Mouse (Mus musculus) hindbrain, embryonic 14.5 days (tissue): ENCODE measurements at regions not wholly inside any gene's neighbourhood (a gene's known extent, or its start where the extent isn't known, plus 50 kb on each side); places are given as distances from the start of the nearest gene placed in this dataset.

Experiments
- ATAC-seq: fragments of 200-750 bp; cut with Nextera tagmentation; 2 replicates; pipeline ENCODE4 v1.8.0; 2017; ENCODE audit warnings: moderate number of reproducible peaks, mild to moderate bottlenecking, moderate TSS enrichment, moderate library complexity; ENCODE audit not compliant: low FRiP score
- DNase-seq: peaks from one replicate; pipeline ENCODE4 v3.0.0-alpha.2; 2015; ENCODE audit warnings: low spot score
- H3K27ac ChIP-seq: fragments of 300-500 bp; sonication (generic); 2 replicates; pipeline ENCODE4 v1.5.1; 2014; ENCODE audit warnings: mild to moderate bottlenecking, moderate library complexity
- H3K27me3 ChIP-seq: fragments of 300-500 bp; sonication (generic); 2 replicates; pipeline ENCODE4 v1.6.1; 2014; ENCODE audit warnings: mild to moderate bottlenecking, low read length, mixed read lengths; ENCODE audit not compliant: control insufficient read depth, insufficient read depth
- H3K36me3 ChIP-seq: fragments of 300-500 bp; sonication (generic); replicated peaks from 2 replicates; pipeline ENCODE4 v1.6.1; 2014; ENCODE audit not compliant: control insufficient read depth, insufficient read depth
- H3K4me1 ChIP-seq: fragments of 300-500 bp; sonication (generic); replicated peaks from 2 replicates; pipeline ENCODE4 v1.6.1; 2014; ENCODE audit warnings: antibody characterized with exemption, low read length, mixed read lengths; ENCODE audit not compliant: control insufficient read depth, insufficient read depth
- H3K4me2 ChIP-seq: fragments of 300-500 bp; sonication (generic); replicated peaks from 2 replicates; pipeline ENCODE4 v1.6.1; 2014; ENCODE audit warnings: mild to moderate bottlenecking, moderate library complexity
- H3K4me3 ChIP-seq: fragments of 300-500 bp; sonication (generic); replicated peaks from 2 replicates; pipeline ENCODE4 v1.5.1; 2014; ENCODE audit warnings: mild to moderate bottlenecking, low read length
- H3K9ac ChIP-seq: fragments of 300-500 bp; sonication (generic); 2 replicates; pipeline ENCODE4 v1.6.1; 2014
- H3K9me3 ChIP-seq: fragments of 300-500 bp; sonication (generic); 2 replicates; pipeline ENCODE4 v1.6.1; 2016; ENCODE audit warnings: low read length; ENCODE audit not compliant: control insufficient read depth
- WGBS: fragments of 180-500 bp; shearing (Covaris S2); extraction: QIAGEN DNeasy Blood & Tissue Kit; methylation state at CpG from one replicate; pipeline ENCODE4 v1.1.7; 2014; 5-methylcytosine and 5-hydroxymethylcytosine counted together

DNA sequence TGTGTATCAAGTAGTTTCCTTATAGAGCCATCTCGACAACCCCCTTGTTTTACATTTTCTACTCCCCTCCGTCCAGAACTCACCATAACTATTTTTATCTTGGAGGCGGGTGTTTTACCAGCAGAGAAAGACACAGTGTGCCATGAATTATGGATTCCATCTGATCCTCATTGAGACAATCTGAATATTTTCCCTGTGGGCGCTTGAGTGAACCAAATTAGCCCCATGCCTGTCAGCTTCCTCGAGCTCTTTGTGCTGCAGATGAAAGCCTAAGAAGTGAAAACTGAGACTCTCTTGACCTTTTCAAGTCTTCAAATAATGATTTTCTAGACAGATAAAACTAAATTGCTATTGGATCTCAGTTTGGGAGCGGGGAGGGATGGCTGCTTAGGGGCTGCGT, 134.0 kb upstream of the Ddx18 start:
- WGBS = 52% methylated on average over 7 of the region's 7 CpGs
- Histone ChIP-seq H3K9ac (no peak overlapping the region), H3K9me3 (no peaks in the 10 kb centered on the region), H3K4me3 (no peak overlapping the region), H3K27me3 (no peaks in the 10 kb centered on the region), H3K4me1 (no peaks in the 10 kb centered on the region), H3K4me2 (no peak overlapping the region), H3K36me3 (no peaks in the 10 kb centered on the region), H3K27ac (no peak overlapping the region)
- ATAC-seq (peak; percentile 36; the same call in 1 of the 2 replicates), DNase-seq (peak; percentile 30)

DNA sequence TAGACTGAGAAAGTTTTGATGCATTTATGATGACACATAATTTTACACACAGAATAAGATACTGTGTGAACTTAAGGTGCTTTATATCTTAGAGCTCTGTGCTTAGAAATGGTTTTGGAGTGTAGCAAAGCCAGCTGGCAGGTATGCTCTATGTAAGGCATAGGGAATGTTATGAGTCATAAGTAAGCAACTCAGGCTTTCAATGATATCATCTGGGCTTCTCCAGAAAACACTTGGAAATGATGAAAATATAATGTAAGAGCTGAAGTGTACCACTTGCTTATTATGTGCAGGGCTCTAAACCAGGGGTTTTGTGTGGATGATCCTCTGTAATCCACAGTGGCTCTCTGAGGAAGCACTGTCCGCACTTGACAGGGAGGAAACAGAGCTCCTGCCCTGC, 86.1 kb upstream of the Ddx18 start:
- WGBS = 95% methylated on average over 1 of the region's 1 CpGs
- no peaks in the 10 kb centered on the region for H3K4me1 ChIP-seq
- no peak for ATAC-seq

DNA sequence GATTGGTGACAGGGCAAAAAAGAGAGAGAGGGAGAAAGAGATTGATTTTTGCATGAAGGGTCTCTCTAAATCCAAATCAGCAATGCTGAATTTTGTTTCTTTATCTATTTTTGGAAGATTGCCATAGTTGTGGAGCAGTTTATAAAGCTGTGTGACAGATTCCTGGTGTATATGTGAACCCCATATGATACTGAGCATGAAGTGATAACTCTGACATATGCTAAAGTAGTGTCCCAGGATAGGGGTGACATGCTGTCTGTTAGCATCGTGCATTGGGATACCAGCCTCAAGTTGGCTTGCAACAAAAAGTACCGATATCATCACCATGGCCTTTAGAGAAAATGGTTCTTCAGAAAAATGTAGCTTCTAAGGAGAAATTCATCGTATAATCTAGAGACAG, 82.3 kb upstream of the Ddx18 start:
- WGBS = 95% methylated on average over 3 of the region's 3 CpGs
- DNase-seq (no peak), ATAC-seq (no peak)
- Histone ChIP-seq H3K4me2 (no peak overlapping the region), H3K9ac (no peak overlapping the region), H3K9me3 (no peaks in the 10 kb centered on the region), H3K36me3 (no peaks in the 10 kb centered on the region), H3K4me1 (no peaks in the 10 kb centered on the region), H3K4me3 (no peak overlapping the region), H3K27ac (no peak overlapping the region), H3K27me3 (no peaks in the 10 kb centered on the region)

More for the DNA sequence above, 86.1 kb upstream of the Ddx18 start:
- DNase-seq = no peak
- Histone ChIP-seq H3K9ac (no peak overlapping the region), H3K4me2 (no peak overlapping the region), H3K27ac (no peak overlapping the region), H3K4me3 (no peak overlapping the region), H3K27me3 (no peaks in the 10 kb centered on the region), H3K36me3 (no peaks in the 10 kb centered on the region), H3K9me3 (no peaks in the 10 kb centered on the region)

DNA sequence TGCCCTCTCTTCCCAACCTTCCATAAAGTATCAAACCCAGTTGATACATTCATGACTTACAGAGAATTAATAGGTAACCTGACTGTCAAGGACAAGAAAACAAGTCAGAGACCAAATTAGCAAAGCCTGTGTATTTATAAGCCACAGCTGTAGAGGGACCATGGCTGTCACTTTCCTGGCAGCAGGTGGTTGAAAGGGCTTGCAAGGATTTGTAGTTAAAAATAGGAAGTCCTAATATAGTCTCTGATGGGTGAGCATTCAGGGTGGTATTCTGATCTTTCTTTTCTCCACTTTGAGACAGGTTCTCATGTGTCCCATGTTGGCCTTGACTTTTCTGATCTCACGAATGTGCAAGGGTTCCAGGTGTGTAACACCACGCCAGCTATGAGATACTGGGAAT, 63.7 kb upstream of the Ddx18 start:
- ATAC-seq (no peak), DNase-seq (no peak)
- Histone ChIP-seq H3K9me3 (no peaks in the 10 kb centered on the region), H3K27ac (no peak overlapping the region), H3K36me3 (no peaks in the 10 kb centered on the region), H3K4me1 (no peaks in the 10 kb centered on the region), H3K4me2 (no peak overlapping the region), H3K27me3 (no peaks in the 10 kb centered on the region), H3K4me3 (no peak overlapping the region), H3K9ac (no peak overlapping the region)
- 92% methylated on average over 2 of the region's 2 CpGs for whole genome bisulfite sequencing

DNA sequence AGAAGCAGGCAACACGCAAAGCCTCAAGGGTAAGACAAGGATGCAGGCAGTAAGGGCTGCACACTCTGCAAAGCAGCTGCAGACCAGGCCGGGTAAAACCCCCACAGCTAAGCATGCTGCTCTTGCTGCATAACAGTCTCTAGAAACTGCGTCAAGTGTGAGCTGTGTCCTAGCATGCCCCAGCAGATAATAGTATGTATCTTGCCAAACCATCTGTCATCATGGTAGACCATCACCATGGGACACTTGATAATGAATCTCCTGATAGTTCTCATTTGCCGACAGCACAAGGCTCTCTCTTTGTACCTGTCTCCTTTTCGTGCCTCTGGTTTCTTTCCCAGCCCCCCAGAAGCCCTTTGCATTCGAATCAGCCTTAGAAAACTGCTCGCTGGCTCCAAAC, 52.5 kb upstream of the Ddx18 start:
- 53% methylated on average over 7 of the region's 7 CpGs for WGBS
- no peak for DNase-seq

DNA sequence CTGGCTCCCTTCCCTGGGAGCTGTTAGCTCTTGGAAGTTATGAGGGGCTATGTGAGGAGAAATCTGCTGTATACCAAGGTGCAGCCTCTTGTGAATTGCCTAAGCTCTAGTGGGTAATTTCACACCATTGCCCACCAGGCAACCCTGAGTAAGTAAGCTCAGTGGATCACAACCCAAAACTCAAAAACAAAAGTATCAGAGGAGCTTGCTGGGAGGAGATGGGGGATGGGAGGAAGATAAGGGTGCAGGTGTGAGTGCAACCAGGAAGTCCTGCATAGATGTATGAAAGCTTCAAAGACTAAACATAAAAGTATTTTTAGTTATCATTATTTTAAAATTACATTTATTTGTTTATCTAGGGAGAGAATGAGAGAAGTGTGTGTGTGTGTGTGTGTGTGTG, 50.8 kb upstream of the Ddx18 start:
- Histone ChIP-seq H3K4me3 (no peak overlapping the region), H3K4me1 (0 out of 2 replicates have a peak, but pooled peaks cover 3% of the 10 kb centered on the region), H3K9me3 (no peaks in the 10 kb centered on the region), H3K36me3 (no peaks in the 10 kb centered on the region), H3K27ac (no peak overlapping the region), H3K27me3 (no peaks in the 10 kb centered on the region), H3K4me2 (no peak overlapping the region), H3K9ac (no peak overlapping the region)
- ATAC-seq (no peak), DNase-seq (no peak)

More for the DNA sequence above, 52.5 kb upstream of the Ddx18 start:
- Histone ChIP-seq H3K36me3 (no peaks in the 10 kb centered on the region), H3K4me3 (no peak overlapping the region), H3K4me2 (no peak overlapping the region), H3K27me3 (no peaks in the 10 kb centered on the region), H3K4me1 (0 out of 2 replicates have a peak, but pooled peaks cover 3% of the 10 kb centered on the region), H3K9ac (no peak overlapping the region), H3K9me3 (no peaks in the 10 kb centered on the region), H3K27ac (no peak overlapping the region)
- ATAC-seq = no peak
